Mouse (Mus musculus): Measurements from ENCODE around the gene Adgrf1.

- TF ChIP-seq CTCF (IDR thresholded peaks at IDR 0.05; ENCODE audit: low read depth, low read length) (no peak), TAL1 (conservative IDR thresholded peaks at IDR 0.05; ENCODE audit: low read depth, low read length) (no peak)
Measured at GRCm38 (mm10) chr17:43257699-43258098, 12.4 kb upstream of the Adgrf1 start.
